Mouse (Mus musculus) small intestine, adult 2 months (tissue): Measurements from ENCODE around the gene Pld2. TPM values are rescaled to one million over a fixed set of nuclear protein-coding genes. Genes with fewer than 3 reads are reported as not detected.

Experiments
- H3K27ac ChIP-seq: fragments of 200-500 bp; 2 replicates; pipeline ENCODE4 v1.5.1; 2012; ENCODE audit warnings: low read depth, low read length, control low read depth, inconsistent platforms; ENCODE audit not compliant: insufficient read depth
- H3K27me3 ChIP-seq: fragments of 200-500 bp; 2 replicates; pipeline ENCODE4 v1.6.1; 2012; ENCODE audit warnings: mild to moderate bottlenecking, moderate library complexity, low read length, inconsistent platforms; ENCODE audit not compliant: control insufficient read depth, insufficient read depth
- H3K36me3 ChIP-seq: fragments of 200-500 bp; 2 replicates; pipeline ENCODE4 v1.6.1; 2012; ENCODE audit warnings: mild to moderate bottlenecking, low read length, control low read depth, inconsistent platforms; ENCODE audit not compliant: control insufficient read depth, insufficient read depth
- H3K4me1 ChIP-seq: fragments of 200-500 bp; 2 replicates; pipeline ENCODE4 v1.6.1; 2012; ENCODE audit warnings: low read length, inconsistent platforms, mixed read lengths; ENCODE audit not compliant: control insufficient read depth, insufficient read depth, insufficient read length
- H3K4me3 ChIP-seq: fragments of 200-500 bp; 2 replicates; pipeline ENCODE4 v1.5.1; 2012; ENCODE audit warnings: low read depth, mild to moderate bottlenecking, control low read depth, inconsistent platforms, low read length, moderate library complexity
- CTCF ChIP-seq: fragments of 200-500 bp; IDR thresholded peaks from 2 replicates; pipeline ENCODE4 v1.5.1; 2012; ENCODE audit warnings: low read depth, mild to moderate bottlenecking, control low read depth, inconsistent platforms, low read length, moderate library complexity, mixed read lengths; ENCODE audit not compliant: insufficient replicate concordance, insufficient read length; ENCODE audit errors: extremely low read depth
- POLR2A ChIP-seq: fragments of 200-500 bp; IDR thresholded peaks from 2 replicates; pipeline ENCODE4 v1.6.1; 2012; ENCODE audit warnings: low read depth, mild to moderate bottlenecking, control low read depth, inconsistent platforms, low read length, moderate library complexity
- WGBS: fragments of 180-500 bp; shearing (Covaris S2); methylation state at CpG from one replicate; pipeline ENCODE4 v1.1.7; 2018; 5-methylcytosine and 5-hydroxymethylcytosine counted together
- polyA plus RNA-seq: library from polyadenylated mRNA; depleted of rRNA; stranded (reverse); fragments of >200 nt; gene quantifications from 2 replicates; pipeline ENCODE4 v1.2.3, GENCODE M21; 2012

Pld2 gene
- polyA plus RNA-seq, 1 experiment = 24.9 TPM

DNA sequence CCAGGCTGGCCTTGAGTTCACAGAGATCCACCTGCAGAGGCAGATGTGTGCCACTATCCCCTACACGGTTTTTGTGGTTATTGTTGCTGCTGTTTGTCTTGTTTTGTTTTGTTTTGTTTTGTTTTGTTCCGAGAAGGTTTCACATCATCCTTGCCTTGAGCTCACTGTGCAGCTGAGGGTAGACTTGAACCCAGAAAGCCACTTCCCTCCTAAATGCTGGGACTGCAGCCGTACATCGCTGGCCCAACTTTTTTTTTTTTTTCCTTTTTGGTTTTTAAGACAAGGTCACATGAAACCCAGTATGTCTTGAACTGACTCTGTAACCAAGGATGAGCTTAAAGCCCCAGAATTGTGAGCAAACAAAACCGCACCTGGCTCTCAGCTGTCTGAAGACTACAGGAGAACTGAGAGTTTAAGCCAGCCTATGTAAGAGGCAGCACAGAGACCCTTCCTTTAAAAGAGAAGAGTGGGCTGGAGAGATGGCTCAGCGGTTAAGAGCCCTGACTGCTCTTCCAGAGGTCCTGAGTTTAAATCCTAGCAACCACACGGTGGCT lies 32.8 kb upstream of the Pld2 start:
- peaks cover 19% of the 10 kb centered on the region for H3K4me1 ChIP-seq
- peak overlapping the region; percentile 34; the same call in 1 of the 2 replicates for H3K4me3 ChIP-seq
- peaks cover 23% of the 10 kb centered on the region for H3K36me3 ChIP-seq
- TF ChIP-seq CTCF (no peak), POLR2A (no peak)
- H3K27ac ChIP-seq = no peak overlapping the region; the same call in 1 of the 2 replicates
- no peaks in the 10 kb centered on the region for H3K27me3 ChIP-seq
- 71% methylated on average over 7 of the region's 7 CpGs for WGBS

- WGBS = 13% methylated on average over 19 of the region's 19 CpGs
- Histone ChIP-seq H3K36me3 (peaks cover 25% of the 10 kb centered on the region), H3K4me3 (peak overlapping the region; percentile 51), H3K4me1 (peaks cover 19% of the 10 kb centered on the region), H3K27ac (peak overlapping the region; percentile 72), H3K27me3 (no peaks in the 10 kb centered on the region)
- TF ChIP-seq POLR2A (no peak), CTCF (peak; percentile 67)
Measured at GRCm38 (mm10) chr11:70509753-70510564, 29.9 kb upstream of the Pld2 start.

GRCm38 (mm10) chr11:70511242-70511641 lies 28.6 kb upstream of the Pld2 start:
- no peak overlapping the region for H3K4me3 ChIP-seq
- H3K4me1 ChIP-seq = peaks cover 19% of the 10 kb centered on the region
- H3K36me3 ChIP-seq = peaks cover 25% of the 10 kb centered on the region
- 85% methylated on average over 2 of the region's 2 CpGs for WGBS
- TF ChIP-seq CTCF = no peak
- TF ChIP-seq POLR2A = no peak
- no peaks in the 10 kb centered on the region for H3K27me3 ChIP-seq
- no peak overlapping the region for H3K27ac ChIP-seq

DNA sequence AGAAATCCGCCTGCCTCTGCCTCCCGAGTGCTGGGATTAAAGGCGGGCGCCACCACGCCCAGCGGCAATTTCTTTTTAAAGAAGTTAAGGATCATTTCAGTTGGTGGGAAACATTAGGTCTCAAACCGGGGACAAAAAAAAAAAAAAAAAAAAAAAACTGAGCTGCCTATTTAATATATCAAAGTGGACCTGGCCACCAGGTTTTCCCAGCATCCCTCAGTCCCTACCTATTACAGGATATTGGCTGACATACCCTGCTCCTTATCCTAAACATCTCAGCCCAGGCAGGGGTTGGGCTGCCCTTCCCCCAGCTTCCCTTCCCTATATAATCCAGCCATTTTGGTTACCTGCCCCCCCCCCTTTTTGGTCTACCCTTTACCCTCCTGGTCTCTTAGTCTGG lies 28.0 kb upstream of the Pld2 start:
- 94% methylated on average over 7 of the region's 7 CpGs for whole genome bisulfite sequencing
- TF ChIP-seq POLR2A (no peak), CTCF (no peak)
- Histone ChIP-seq H3K27ac (no peak overlapping the region), H3K36me3 (peaks cover 25% of the 10 kb centered on the region), H3K4me1 (peaks cover 19% of the 10 kb centered on the region), H3K27me3 (no peaks in the 10 kb centered on the region), H3K4me3 (no peak overlapping the region)

DNA sequence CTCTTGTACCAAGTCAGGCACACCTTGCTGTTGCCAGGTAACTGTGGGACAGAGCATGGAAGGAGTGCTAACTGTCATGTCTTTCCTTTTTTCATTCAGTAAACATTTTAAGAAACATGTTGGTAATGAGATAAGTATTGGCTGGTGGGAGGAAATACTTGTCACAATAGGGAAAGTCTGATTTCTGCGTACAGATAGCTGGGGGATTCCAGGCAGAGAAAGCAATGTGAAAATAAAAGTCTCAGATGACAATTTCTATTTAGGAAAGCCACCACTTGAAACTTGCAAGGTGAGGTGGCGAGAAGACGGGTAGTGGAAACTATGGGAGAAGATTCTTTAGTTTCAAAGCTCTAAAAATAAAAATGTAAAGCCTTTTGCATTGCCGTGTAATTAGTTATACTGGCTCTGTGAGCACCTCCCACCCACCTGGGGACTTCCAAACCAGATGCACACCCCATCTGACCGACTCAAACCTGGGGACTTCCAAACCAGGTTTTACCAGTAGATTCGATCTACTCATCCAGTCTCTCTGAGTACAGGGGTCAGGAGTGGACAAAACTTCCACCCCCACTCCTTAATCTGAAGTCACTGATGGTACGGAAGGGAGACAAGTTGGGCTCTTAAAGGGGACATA lies 27.0 kb upstream of the Pld2 start:
- peaks cover 17% of the 10 kb centered on the region for H3K4me1 ChIP-seq
- H3K4me3 ChIP-seq = no peak overlapping the region
- no peaks in the 10 kb centered on the region for H3K27me3 ChIP-seq
- H3K27ac ChIP-seq = no peak overlapping the region
- TF ChIP-seq POLR2A = no peak
- TF ChIP-seq CTCF = no peak
- peaks cover 22% of the 10 kb centered on the region for H3K36me3 ChIP-seq
- WGBS = 79% methylated on average over 7 of the region's 7 CpGs

DNA sequence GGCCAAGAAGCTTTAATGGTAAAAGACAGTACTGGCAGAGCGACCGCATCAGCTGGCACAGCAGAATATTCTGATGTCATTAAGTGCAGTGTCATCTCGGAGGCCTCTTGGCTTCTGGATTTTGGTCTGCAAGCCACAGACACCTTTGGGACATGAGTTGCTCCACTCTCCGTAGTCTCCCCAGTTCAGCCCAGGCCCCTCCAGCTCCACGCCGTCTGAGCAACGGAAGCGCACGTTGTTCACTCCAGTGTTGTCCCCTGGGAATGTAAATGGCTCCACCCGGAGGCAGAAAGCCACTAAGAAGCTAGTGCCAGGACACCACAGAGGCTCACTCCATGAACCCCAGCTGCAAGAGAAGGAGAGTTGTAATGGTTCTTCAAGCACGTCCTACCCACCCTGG lies 26.3 kb upstream of the Pld2 start:
- H3K4me3 ChIP-seq = no peak overlapping the region
- no peak overlapping the region for H3K27ac ChIP-seq
- peaks cover 16% of the 10 kb centered on the region for H3K4me1 ChIP-seq
- TF ChIP-seq POLR2A = no peak
- peak; percentile 21; the same call in 1 of the 2 replicates for TF ChIP-seq CTCF
- H3K27me3 ChIP-seq = no peaks in the 10 kb centered on the region
- peaks cover 22% of the 10 kb centered on the region for H3K36me3 ChIP-seq
- WGBS = 65% methylated on average over 11 of the region's 11 CpGs

- no peak within 1 kb of the TSS for H3K27ac ChIP-seq
- TF ChIP-seq CTCF = no peak
- no peak for TF ChIP-seq POLR2A
- H3K27me3 ChIP-seq = no peaks in the 10 kb centered on the region
- H3K4me3 ChIP-seq = no peak within 1 kb of the TSS
- peaks cover 17% of the 10 kb centered on the region for H3K4me1 ChIP-seq
- WGBS = 94% methylated on average over 7 of the region's 7 CpGs
- peaks cover 20% of the 10 kb centered on the region for H3K36me3 ChIP-seq
Measured at GRCm38 (mm10) chr11:70514288-70514687, 25.6 kb upstream of the Pld2 start, which contains the start of gene Vmo1. Gene Vmo1, minus strand, starts transcription at chr11:70514616.
